Mouse (Mus musculus) liver, embryonic 14.5 days (tissue): ENCODE results near the gene Rtp1.

Experiments used
- CTCF ChIP-seq: IDR thresholded peaks from 2 replicates; pipeline ENCODE4 v1.5.1; 2016; ENCODE audit warnings: antibody characterized with exemption, low read depth, control low read depth
- EP300 ChIP-seq: IDR thresholded peaks from 2 replicates; pipeline ENCODE4 v1.6.1; 2016; ENCODE audit warnings: antibody characterized with exemption, low read depth

- TF ChIP-seq CTCF (no peak), EP300 (no peak)
Observed at GRCm38 (mm10) chr16:23427701-23428100, 1.2 kb upstream of the Rtp1 start.
